Mouse (Mus musculus): ENCODE data around the gene Gm45021.

The Gm45021 gene

GRCm38 (mm10) chr6:48646995-48647394, 57.6 kb downstream of the Gm45021 start, which contains the start of gene Gimap8:
TSS of gene Gimap8 (plus strand) at chr6:48647234.
- in situ Hi-C loops (cut with MboI, MseI) = loop anchor here (5.0 to 10.0 kb wide), 4 partner anchors 35 to 1908 kb away; partner anchors contain the start of genes Gimap3, Gimap4 and Gimap6

GRCm38 (mm10) chr6:48647611-48648010, 58.2 kb downstream of the Gm45021 start:
- in situ Hi-C loops (cut with MboI, MseI) = loop anchor here (5.0 to 10.0 kb wide), 4 partner anchors 35 to 1907 kb away; partner anchors contain the start of genes Gimap3, Gimap4 and Gimap6

- in situ Hi-C loops (cut with MboI, MseI) = loop anchor here (5.0 to 10.0 kb wide), 4 partner anchors 34 to 1906 kb away; partner anchors contain the start of genes Gimap3, Gimap4 and Gimap6
These were observed 59.4 kb downstream of the Gm45021 start for GRCm38 (mm10) chr6:48648779-48649178.

- in situ Hi-C loops (cut with MboI, MseI) = no loop called here
These were observed 60.6 kb downstream of the Gm45021 start for GRCm38 (mm10) chr6:48650041-48650440.

- in situ Hi-C loops (cut with MboI, MseI) = no loop called here
These were observed 69.3 kb downstream of the Gm45021 start for GRCm38 (mm10) chr6:48658721-48659120.
